Mouse (Mus musculus) adrenal gland, postnatal 36 days (tissue): Measurements from ENCODE around the gene Nadk. TPM values are rescaled to one million over a fixed set of nuclear protein-coding genes. Genes with fewer than 3 reads are reported as not detected.
"Not testable (repeated sequence)": the region's sequence is repeated elsewhere in the genome, so short reads cannot be mapped to it uniquely, and the experiment has no call there.

Source experiments
- DNase-seq, 2 experiments: peaks; one replicate each; pipeline ENCODE4 v3.0.0; 2021; ENCODE audit warnings: mixed read lengths in 1 of 2
- total RNA-seq, 2 experiments: library from RNA; stranded (reverse); gene quantifications; 2 replicates each; pipeline ENCODE4 v1.2.3; 2021

Gene Nadk
- total RNA-seq, 2 experiments from 2014 or later = 175 to 310 TPM

- DNase-seq = no peak
These were observed 6.6 kb downstream of the Nadk start for GRCm38 (mm10) chr4:155568632-155569370.

- no peak for DNase-seq
These were observed 7.6 kb downstream of the Nadk start for GRCm38 (mm10) chr4:155569818-155570217.

GRCm38 (mm10) chr4:155570315-155570714 is 8.1 kb downstream of the Nadk start:
- not testable (repeated sequence) for DNase-seq

- DNase-seq = no peak
These were observed 9.3 kb downstream of the Nadk start for GRCm38 (mm10) chr4:155571442-155571841.

DNA sequence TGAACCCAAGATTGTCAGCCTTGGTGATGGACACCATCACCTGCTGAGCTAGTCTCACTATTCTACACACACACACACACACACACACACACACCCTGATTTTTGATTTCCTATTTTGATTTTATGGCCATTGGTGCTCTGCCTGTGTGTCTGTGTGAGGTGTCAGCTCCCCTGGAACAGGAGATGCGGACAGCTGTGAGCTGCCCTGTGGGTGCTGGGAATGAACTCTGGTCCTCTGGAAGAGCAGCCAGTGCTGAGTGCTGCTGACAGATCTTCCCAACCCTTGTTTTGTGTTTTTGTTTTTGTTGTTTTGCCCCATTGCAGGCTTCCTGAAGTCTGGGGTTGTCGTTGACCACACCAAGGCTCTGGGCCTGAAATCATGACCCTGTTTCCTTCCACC is 11.0 kb downstream of the Nadk start:
- no peak for DNase-seq

GRCm38 (mm10) chr4:155573876-155574275 is 11.7 kb downstream of the Nadk start:
- no peak for DNase-seq

DNA sequence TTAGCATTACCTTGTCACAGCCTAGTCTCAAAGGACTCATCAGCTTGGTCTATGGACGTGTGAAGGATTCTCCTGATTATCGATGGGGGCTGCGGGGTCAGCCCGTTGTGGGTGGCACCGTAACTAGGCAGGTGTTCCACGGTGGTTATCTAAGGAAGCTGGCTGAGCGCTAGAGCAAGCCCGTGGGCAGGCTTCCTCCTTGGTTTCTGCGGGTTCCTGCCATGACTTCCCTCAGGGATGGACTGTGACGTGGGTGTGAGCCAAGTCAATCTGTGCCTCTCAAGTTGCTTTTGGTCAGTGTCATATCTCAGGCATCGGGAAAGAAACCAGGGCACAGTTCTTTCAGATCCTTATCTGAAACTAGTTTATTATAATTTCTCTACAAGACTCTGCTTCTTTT is 12.8 kb downstream of the Nadk start:
- DNase-seq = no peak

DNA sequence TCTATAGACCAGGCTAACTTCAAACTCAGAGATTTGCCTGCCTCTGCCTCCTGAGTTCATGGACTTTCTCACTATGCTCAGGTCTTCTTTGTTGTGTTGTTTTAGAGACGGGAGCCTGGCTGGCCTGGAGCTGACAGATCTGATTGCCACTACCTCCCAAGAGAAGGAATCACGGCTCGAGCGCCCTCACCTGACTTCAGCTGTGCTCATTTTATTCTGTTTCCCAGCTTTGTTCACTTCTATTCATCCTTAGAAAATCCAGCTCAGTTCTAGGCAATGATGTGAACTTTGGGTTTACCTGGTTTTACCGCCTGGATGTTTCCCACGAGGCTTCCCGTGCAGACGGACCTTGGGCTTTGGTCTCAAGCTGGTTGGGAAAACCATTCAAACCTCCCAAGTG is 13.3 kb downstream of the Nadk start:
- no peak for DNase-seq

DNA sequence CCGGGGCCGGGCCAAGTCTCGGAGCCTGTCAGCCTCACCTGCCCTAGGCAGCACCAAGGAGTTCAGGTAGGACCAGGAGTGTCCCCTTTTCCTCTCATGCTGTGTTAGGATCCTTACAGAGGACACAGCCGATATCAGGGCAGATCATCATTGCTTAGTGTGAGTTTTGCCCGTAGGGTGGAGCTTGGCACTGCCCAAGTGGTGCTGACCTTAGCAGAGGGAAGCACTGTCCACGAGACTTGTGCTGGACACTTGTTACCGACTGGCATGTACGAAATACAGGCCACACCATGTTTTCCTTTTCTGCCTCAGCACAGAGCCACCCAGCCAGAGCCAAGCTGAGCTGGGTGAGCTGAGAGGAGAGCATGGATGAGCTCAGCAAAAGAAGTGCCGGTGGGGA is 15.0 kb downstream of the Nadk start:
- DNase-seq = peak; percentile 77 to 83

- no peak for DNase-seq
These were observed 15.6 kb downstream of the Nadk start for GRCm38 (mm10) chr4:155577741-155578140.

- DNase-seq = peak; percentile 95
These were observed 16.4 kb downstream of the Nadk start for GRCm38 (mm10) chr4:155578336-155579125.

DNA sequence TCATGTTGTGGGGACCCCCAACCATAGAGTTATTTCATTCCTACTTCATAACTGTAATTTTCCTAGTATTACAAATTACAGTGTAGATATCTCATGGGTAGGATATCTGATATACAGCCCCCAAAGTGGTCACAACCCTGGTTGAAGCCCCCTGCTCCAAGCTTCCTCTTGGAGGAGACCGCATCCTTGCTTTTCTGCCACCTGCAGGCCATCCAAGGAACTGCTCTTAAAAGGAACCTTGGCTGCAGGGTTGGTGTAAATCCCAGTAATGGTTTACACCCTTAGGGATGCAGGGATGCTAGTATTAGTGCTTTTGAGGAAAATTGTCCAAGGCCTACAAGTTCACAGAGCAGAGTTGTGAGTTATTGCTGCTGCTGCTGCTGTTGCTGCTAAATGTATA is 18.2 kb downstream of the Nadk start:
- DNase-seq = peak; percentile 66 to 73

DNA sequence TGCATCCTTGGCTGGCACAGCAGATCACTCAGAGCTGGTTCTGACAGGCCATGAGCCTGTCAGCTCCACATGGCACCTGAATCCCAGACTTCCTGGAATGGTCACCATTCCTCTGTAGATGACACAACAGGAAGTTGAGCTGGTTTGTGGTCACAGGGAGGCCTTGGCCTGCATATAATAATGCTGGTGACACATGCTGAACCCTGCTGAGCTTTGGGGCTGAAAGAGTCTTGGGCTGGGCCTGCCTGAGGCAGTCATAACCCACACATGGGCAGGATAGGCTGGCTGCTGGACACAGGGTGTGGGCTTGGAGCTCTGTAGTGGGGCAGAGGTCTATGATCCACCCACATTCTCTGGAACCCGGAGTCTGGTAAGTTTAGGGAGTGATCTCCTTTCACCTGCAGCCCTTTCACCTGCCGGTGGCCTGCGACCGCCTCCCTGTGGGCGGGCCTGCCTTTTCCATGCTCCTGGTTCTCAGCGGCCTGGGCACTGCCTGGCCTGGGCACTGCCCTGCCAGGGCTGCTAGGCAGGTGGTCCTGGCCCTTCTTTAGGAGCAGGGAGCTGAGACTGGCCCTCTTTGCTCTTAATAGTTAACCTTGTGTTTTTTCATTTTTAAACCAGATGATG is 20.2 kb downstream of the Nadk start:
- DNase-seq = peak; percentile 71 to 83

- DNase-seq = no peak
These were observed 27.2 kb downstream of the Nadk start for GRCm38 (mm10) chr4:155589356-155589755.

DNA sequence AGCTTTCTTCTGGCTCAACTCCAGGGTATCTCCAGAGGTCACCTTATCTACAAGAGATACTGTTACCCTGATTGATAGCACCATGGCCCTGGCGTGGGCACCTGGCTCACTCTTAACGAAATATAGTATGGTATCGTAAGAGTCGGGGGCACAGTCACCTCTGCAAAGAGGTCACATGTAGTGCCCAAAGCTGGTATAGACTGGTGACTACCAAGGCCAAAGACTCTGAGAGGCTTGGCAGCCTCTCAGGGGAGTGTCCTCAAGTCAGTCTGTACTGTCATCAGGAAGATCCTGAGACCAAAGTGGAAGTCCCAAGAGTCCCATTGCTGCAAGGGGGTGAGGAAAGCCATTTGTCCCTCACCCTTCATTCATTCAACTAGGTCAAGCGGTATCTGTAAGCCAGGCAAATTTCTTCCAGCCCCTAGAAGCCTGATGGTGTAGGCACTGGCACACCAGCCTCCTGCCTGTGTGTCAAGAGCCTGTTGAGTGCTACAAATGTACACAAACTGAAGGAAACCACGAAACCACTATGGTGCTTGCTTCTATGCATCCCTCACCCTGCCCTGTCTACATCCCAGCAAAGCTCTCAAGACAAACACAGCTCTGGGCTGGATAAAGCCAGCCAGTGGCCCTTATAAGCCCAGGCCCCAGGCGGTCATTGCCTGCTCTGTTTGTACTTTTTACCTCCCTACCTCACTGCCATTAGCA is 29.0 kb downstream of the Nadk start:
- peak in 1 of 2 experiments; percentile 59 for DNase-seq

GRCm38 (mm10) chr4:155593780-155594179 is 31.6 kb downstream of the Nadk start:
- DNase-seq = peak in 1 of 2 experiments; percentile 57

- DNase-seq = peak; percentile 51
These were observed 33.6 kb downstream of the Nadk start for GRCm38 (mm10) chr4:155595777-155596176.

DNA sequence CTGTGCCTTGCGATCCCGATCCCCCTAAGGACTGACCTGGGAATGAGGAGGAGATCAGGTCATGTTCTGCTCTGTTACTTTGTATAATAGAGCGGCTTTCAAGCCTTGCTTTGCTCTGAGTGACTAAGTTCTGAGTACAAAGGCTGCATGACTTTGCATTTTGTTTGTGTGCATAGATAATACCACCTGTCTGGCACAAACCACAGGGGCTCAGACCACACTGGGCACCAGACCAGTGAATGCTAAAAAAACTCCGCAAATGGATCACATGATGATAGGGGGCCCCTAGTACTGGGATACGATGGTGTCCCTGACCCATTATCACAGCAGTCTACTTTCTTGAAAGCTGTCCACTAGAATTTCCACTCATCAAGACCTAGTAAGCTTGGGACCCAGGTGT is 34.4 kb downstream of the Nadk start:
- DNase-seq = no peak

- no peak for DNase-seq
These were observed 36.4 kb downstream of the Nadk start for GRCm38 (mm10) chr4:155598536-155598935.

GRCm38 (mm10) chr4:155599901-155600825 is 38.0 kb downstream of the Nadk start:
- DNase-seq = peak; percentile 52 to 71
